Mouse (Mus musculus) myocyte (in vitro differentiated cells): ENCODE measurements around the gene Megf6. TPM values are rescaled to one million over a fixed set of nuclear protein-coding genes. Genes with fewer than 3 reads are reported as not detected.

Experiments used
- H3K27me3 ChIP-seq: one replicate; pipeline ENCODE4 v1.6.1; 2011; ENCODE audit not compliant: control insufficient read depth, insufficient read depth, insufficient read length
- H3K36me3 ChIP-seq: one replicate; pipeline ENCODE4 v1.6.1; 2011; ENCODE audit not compliant: control insufficient read depth, insufficient read depth
- H3K4me2 ChIP-seq: one replicate; pipeline ENCODE4 v1.6.1; 2011; ENCODE audit warnings: low read depth, control low read depth
- H3K4me3 ChIP-seq: one replicate; pipeline ENCODE4 v1.5.1; 2011; ENCODE audit warnings: mild to moderate bottlenecking, control low read depth, moderate library complexity
- H3K79me2 ChIP-seq: one replicate; pipeline ENCODE4 v1.6.1; 2011; ENCODE audit not compliant: control insufficient read depth, insufficient read depth
- H3ac ChIP-seq: one replicate; pipeline ENCODE4 v1.6.1; 2011; ENCODE audit not compliant: control insufficient read depth, insufficient read length
- CEBPB ChIP-seq: IDR thresholded peaks from 2 replicates; pipeline ENCODE4 v1.6.1; 2011; ENCODE audit warnings: mild to moderate bottlenecking, moderate library complexity; ENCODE audit not compliant: poor library complexity, insufficient read depth, severe bottlenecking
- E2F4 ChIP-seq: IDR thresholded peaks from one replicate; pipeline ENCODE4 v1.6.1; 2011; ENCODE audit warnings: mild to moderate bottlenecking, control low read depth, moderate library complexity; ENCODE audit not compliant: insufficient read depth
- MAX ChIP-seq: IDR thresholded peaks from one replicate; pipeline ENCODE4 v1.6.1; 2011; ENCODE audit warnings: low read depth, mild to moderate bottlenecking, control low read depth
- MYOD1 ChIP-seq, 3 experiments: IDR thresholded peaks; one replicate each; pipeline ENCODE4 v1.6.1; 2011; ENCODE audit warnings: control low read depth in 2 of 3, low read depth in 2 of 3, mild to moderate bottlenecking in 2 of 3, moderate library complexity in 1 of 3; ENCODE audit not compliant: insufficient read length in 2 of 3, control insufficient read depth in 1 of 3
- MYOG ChIP-seq, 3 experiments: IDR thresholded peaks; one replicate each; pipeline ENCODE4 v1.6.1; 2011; ENCODE audit warnings: control low read depth in 2 of 3, low read depth in 2 of 3, mild to moderate bottlenecking in 2 of 3; ENCODE audit not compliant: insufficient read length in 2 of 3, control insufficient read depth in 1 of 3, insufficient read depth in 1 of 3
- POLR2A ChIP-seq: IDR thresholded peaks from one replicate; pipeline ENCODE4 v1.6.1; 2011; ENCODE audit warnings: low read depth, mild to moderate bottlenecking, control low read depth, moderate library complexity; ENCODE audit not compliant: insufficient read length
- POLR2AphosphoS2 ChIP-seq: IDR thresholded peaks from one replicate; pipeline ENCODE4 v1.6.1; 2011; ENCODE audit warnings: low read depth, control low read depth; ENCODE audit not compliant: insufficient read length
- REST ChIP-seq: IDR thresholded peaks from one replicate; pipeline ENCODE4 v1.6.1; 2011; ENCODE audit warnings: mild to moderate bottlenecking, control low read depth, moderate library complexity; ENCODE audit not compliant: insufficient read depth, insufficient read length
- SRF ChIP-seq: IDR thresholded peaks from one replicate; pipeline ENCODE4 v1.6.1; 2011; ENCODE audit warnings: low read depth; ENCODE audit not compliant: control insufficient read depth, insufficient read length
- TCF12 ChIP-seq: IDR thresholded peaks from one replicate; pipeline ENCODE4 v1.6.1; 2011; ENCODE audit warnings: mild to moderate bottlenecking, control low read depth; ENCODE audit not compliant: poor library complexity, insufficient read depth, severe bottlenecking
- TCF3 ChIP-seq: IDR thresholded peaks from one replicate; pipeline ENCODE4 v1.6.1; 2011; ENCODE audit warnings: low read depth, control low read depth; ENCODE audit not compliant: insufficient read length
- USF1 ChIP-seq: IDR thresholded peaks from one replicate; pipeline ENCODE4 v1.6.1; 2011; ENCODE audit warnings: low read depth, mild to moderate bottlenecking, control low read depth, moderate library complexity
- polyA plus RNA-seq: library from polyadenylated mRNA; unstranded; fragments of >200 nt; fragmentation: generic; extraction: Trizol; gene quantifications from one replicate; pipeline ENCODE4 v1.2.1, GENCODE M21; 2012; ENCODE audit warnings: missing spikeins

Megf6 gene
- polyA plus RNA-seq = not detected

DNA sequence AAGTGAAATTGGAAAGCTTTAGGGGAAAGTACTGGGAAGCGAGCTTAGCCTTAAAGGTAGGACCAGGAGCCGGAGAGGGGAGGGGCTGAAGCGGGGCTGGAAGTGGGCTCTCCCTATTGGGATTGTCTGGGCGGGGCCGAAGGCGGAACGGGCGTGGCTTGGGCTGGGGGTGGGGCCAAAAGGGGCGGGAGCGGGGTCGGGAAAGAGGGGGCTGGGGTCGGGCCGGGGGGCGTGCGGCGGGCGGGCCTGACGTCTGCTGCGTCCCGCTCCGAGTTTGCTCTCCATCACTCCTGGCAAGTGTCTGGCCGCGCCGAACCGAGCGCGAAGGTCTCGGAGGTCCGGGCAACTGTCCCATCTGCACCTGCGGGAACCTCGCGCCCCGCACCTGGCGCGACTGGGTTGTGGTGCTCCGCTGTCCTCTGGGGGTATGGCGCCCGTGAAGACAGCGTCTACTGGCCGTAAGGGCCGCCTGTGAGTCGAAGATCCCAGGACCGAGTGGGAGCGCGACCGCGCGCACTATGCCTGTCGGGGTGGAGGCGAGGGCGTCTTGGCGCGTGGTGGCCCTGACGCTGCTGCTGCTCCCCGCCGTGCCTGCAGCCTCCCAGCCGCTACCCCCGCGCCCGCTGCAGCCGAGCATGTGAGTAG, at the start of gene Megf6:
Gene Megf6 (plus strand): TSS at position 225 of the 645 bp plus-strand sequence.
- Histone ChIP-seq H3K79me2 (no peaks in the 10 kb centered on the region), H3K4me2 (no peak within 1 kb of the TSS), H3K36me3 (no peaks in the 10 kb centered on the region), H3ac (no peak within 1 kb of the TSS), H3K27me3 (peaks cover 45% of the 10 kb centered on the region), H3K4me3 (no peak within 1 kb of the TSS)
- TF ChIP-seq TCF3 = no peak
- TF ChIP-seq MYOG (IDR thresholded peaks at IDR 0.05; ENCODE audit: control insufficient read depth in 1 of 3, insufficient read depth in 1 of 3, insufficient read length in 2 of 3, low read depth in 2 of 3) = no peak

DNA sequence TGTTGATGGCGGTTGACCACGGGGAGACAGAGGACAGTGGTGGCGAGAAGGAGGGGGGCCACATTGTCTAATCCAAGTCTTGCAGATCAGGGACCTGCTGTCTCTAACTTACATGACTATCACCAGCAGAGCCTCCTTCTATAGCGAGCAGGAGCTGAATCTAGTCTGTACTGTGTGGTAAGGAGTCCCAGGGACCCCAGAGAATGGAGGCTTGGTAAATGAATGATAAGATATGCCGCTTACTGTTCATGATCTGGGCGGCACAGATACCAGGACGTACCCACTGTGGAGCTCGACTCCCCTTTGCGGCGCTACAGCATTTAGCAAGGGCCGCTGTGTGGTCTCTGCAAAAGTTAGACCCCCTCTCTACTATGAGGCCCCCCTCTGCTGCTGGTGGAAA, 48.7 kb upstream of the Megf6 start:
- Histone ChIP-seq H3K4me3 (no peak overlapping the region), H3K4me2 (no peak overlapping the region), H3ac (no peak overlapping the region), H3K27me3 (peaks cover 20% of the 10 kb centered on the region), H3K79me2 (no peaks in the 10 kb centered on the region), H3K36me3 (no peaks in the 10 kb centered on the region)
- TF ChIP-seq MAX = no peak
- TF ChIP-seq E2F4 = no peak
- no peak for TF ChIP-seq USF1
- no peak for TF ChIP-seq SRF
- no peak for TF ChIP-seq REST
- no peak for TF ChIP-seq POLR2AphosphoS2
- TF ChIP-seq TCF12 = no peak
- TF ChIP-seq CEBPB = no peak
- TF ChIP-seq MYOD1 (IDR thresholded peaks at IDR 0.05; ENCODE audit: control insufficient read depth in 1 of 3, insufficient read length in 2 of 3, low read depth in 2 of 3) = no peak
- TF ChIP-seq POLR2A = no peak
- TF ChIP-seq MYOG (IDR thresholded peaks at IDR 0.05; ENCODE audit: control insufficient read depth in 1 of 3, insufficient read depth in 1 of 3, insufficient read length in 2 of 3, low read depth in 2 of 3) = no peak
- no peak for TF ChIP-seq TCF3

DNA sequence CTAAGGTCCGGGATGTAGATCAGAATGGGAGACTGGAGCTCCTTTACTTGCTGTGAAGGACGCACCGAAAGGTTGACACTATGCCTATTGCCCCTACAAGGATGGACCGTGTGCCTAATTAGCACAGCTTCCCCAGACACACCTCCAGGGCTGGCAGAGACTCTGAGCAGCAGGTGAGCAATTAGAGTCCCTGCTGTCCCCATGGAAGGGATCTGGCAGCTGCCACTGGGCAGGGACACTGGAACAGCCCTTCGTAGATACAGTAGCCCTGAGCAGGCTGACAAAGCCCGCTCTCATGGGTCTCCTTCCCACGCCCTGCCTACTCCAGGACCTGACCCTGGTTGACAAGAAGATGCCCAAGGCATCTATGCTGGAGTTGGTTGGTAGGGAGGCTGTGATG, 48.2 kb upstream of the Megf6 start:
- TF ChIP-seq TCF3 (no peak), TCF12 (no peak), SRF (no peak), POLR2AphosphoS2 (no peak), E2F4 (no peak), MYOG (IDR thresholded peaks at IDR 0.05; ENCODE audit: control insufficient read depth in 1 of 3, insufficient read depth in 1 of 3, insufficient read length in 2 of 3, low read depth in 2 of 3) (no peak), CEBPB (no peak), POLR2A (no peak), REST (no peak), USF1 (no peak), MYOD1 (IDR thresholded peaks at IDR 0.05; ENCODE audit: control insufficient read depth in 1 of 3, insufficient read length in 2 of 3, low read depth in 2 of 3) (no peak)
- Histone ChIP-seq H3ac (no peak overlapping the region), H3K36me3 (no peaks in the 10 kb centered on the region), H3K79me2 (no peaks in the 10 kb centered on the region), H3K4me3 (no peak overlapping the region), H3K27me3 (peaks cover 25% of the 10 kb centered on the region), H3K4me2 (no peak overlapping the region)

DNA sequence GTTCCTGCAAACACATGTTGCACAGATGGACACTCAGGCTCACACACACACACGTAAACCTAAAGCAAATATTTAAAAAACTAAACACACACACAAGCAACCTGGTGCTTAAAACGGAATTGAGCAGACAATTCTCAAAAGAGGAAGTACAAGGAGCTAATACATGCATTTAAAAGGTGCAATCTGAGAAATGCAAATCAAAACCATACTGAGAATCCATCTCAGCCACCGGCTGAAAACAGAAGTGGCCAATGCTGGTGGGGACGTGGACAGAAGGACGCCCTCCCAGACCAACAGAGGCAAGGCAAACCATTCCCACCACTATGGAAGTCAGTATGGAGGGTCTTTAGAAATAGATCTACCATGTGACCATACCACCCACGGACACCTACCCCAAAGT, 47.0 kb upstream of the Megf6 start:
- TF ChIP-seq USF1 (no peak), MYOD1 (IDR thresholded peaks at IDR 0.05; ENCODE audit: control insufficient read depth in 1 of 3, insufficient read length in 2 of 3, low read depth in 2 of 3) (no peak), POLR2AphosphoS2 (no peak), E2F4 (no peak), REST (no peak), TCF3 (no peak), POLR2A (no peak), MYOG (IDR thresholded peaks at IDR 0.05; ENCODE audit: control insufficient read depth in 1 of 3, insufficient read depth in 1 of 3, insufficient read length in 2 of 3, low read depth in 2 of 3) (no peak), SRF (no peak), CEBPB (no peak), MAX (no peak), TCF12 (no peak)
- Histone ChIP-seq H3K4me2 (no peak overlapping the region), H3K4me3 (no peak overlapping the region), H3K36me3 (no peaks in the 10 kb centered on the region), H3K79me2 (no peaks in the 10 kb centered on the region), H3K27me3 (peaks cover 21% of the 10 kb centered on the region), H3ac (no peak overlapping the region)

DNA sequence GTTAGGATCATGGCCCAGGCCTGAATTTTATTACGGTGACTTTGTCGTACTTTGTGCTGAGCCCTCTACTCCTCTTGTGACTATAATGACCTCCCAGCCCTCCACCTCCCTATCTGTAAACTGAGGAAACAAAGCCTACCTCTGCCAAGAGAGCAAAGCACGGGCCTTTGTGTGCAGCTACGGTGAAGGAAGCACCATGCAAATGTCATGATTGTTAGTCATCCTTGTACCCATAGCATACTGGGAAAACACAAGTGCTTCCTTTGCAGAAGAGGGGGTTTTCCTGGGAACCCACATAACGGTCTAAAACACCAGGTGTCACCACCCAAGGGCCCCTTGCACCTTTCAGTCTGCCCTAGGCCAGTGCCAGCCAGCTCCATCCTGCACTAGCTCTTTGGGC, 45.3 kb upstream of the Megf6 start:
- H3K79me2 ChIP-seq = no peaks in the 10 kb centered on the region
- no peaks in the 10 kb centered on the region for H3K36me3 ChIP-seq
- peaks cover 25% of the 10 kb centered on the region for H3K27me3 ChIP-seq
- H3K4me3 ChIP-seq = no peak overlapping the region
- TF ChIP-seq CEBPB (no peak), USF1 (no peak), MAX (no peak), REST (no peak), POLR2A (no peak), TCF12 (no peak), POLR2AphosphoS2 (no peak), TCF3 (no peak), MYOG (IDR thresholded peaks at IDR 0.05; ENCODE audit: control insufficient read depth in 1 of 3, insufficient read depth in 1 of 3, insufficient read length in 2 of 3, low read depth in 2 of 3) (no peak), MYOD1 (IDR thresholded peaks at IDR 0.05; ENCODE audit: control insufficient read depth in 1 of 3, insufficient read length in 2 of 3, low read depth in 2 of 3) (no peak), E2F4 (no peak), SRF (no peak)
- H3K4me2 ChIP-seq = no peak overlapping the region
- H3ac ChIP-seq = no peak overlapping the region
